Mouse (Mus musculus): ENCODE measurements around the gene Kcnip4.

The Kcnip4 gene

DNA sequence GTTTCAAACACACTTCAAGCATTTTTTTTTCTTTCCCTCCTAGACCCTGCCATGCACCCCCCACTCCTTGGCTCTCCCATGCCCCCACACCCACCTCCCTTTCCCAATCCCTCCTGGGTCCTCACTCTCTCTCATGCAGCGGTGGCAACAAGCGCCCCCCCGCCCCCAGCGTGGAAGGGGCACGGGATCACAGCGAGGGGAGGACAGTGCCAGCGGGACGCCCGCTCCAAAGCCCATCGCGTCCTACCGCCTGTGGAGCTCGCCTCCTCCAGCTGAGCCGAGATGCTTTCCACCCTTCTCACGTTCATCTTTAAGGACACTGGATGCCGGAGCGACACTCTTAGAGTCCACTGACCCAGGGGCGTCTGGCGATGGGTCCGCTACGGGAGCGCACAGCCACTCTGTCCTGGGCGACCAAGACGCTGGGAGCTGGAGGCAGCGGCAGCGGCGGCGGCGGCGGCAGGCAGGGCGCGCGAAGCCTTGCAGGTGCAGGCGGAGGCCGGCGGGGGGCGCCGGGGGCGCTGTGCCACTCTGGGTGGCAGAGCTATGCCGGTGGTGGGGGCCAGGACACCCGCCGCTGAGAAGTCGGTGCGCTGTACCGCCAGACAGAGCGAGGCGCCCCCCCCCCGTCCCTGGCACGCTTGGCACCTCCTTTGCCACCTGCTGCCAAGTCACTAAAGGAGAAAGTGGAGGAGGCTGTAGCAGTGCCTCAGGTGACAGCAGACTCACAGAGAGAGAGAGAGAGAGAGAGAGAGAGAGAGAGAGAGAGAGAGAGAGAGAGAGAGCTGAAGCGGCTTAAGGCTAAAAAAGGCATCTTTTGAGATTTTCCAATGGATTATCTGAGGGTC lies at the start of gene Kcnip4:
TSS of gene Kcnip4 (minus strand) at position 514 of the 848 bp plus-strand sequence.
- no peak for DNase-seq (ENCODE audit: low read depth)

- no peak for DNase-seq (ENCODE audit: low read depth)
Observed at GRCm38 (mm10) chr5:49571876-49572275, 47.2 kb upstream of the Kcnip4 start.

DNA sequence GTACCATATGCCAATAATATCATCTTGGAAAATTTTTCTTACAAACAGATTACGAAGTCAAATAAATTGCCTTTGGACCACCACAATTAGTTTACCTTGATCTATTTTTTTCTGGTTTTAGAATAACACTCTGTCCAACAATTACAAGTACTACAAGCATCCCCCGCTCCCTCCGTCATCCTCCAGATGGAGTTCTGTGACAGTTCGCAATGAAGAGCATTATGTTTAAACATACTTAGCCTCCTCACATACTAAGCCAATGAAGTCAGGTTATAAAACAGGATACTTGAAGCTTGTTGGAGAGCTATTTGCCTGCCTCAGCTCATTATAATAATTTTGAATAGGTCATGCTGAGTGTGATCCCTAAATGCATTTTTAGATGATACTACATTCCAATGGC lies 39.0 kb upstream of the Kcnip4 start:
- DNase-seq (ENCODE audit: low read depth), result no peak

DNA sequence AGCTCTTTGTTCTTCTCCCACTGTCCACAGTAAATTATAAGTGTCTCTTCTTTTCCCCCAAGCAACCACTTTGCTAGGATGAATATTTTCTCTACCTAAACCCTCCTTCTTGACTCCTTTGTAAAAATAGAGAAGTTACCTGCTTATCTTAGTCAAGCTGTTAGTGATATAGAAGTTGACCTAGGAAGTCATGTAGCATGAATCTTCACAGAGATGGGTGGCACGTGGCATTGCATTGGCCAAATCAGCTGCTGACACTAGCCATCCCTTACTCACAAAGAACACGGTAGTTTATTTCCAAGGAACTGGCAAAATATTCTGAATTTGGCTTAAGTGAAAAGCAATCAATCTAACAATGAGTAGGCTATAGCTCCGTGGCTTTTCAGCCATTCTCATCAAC lies 32.7 kb upstream of the Kcnip4 start:
- DNase-seq (ENCODE audit: low read depth), result no peak

GRCm38 (mm10) chr5:49547884-49548283 lies 23.2 kb upstream of the Kcnip4 start:
- DNase-seq (ENCODE audit: low read depth), result no peak

DNA sequence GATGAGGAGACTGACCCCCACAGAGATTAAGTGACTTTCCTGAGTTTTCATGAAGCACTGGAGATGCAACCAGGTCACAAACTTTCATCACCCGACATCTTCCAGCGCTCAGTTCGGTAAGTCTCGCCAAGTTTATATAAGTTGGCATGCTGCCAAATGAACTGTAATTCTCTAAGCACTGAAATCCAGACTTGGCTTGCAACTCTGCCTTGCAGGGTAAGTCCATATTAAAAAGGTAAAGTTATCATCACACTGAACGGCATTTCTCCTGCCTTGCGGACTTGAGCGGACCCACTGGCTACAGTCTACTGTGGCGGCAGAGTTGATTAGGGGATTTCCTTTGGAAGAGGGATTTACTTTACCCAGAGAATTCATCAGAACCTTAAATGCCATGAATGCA lies 4.7 kb upstream of the Kcnip4 start:
- peak; percentile 5 for DNase-seq (ENCODE audit: low read depth)

GRCm38 (mm10) chr5:49525242-49525612 lies 520 bp upstream of the Kcnip4 start:
- no peak for DNase-seq (ENCODE audit: low read depth)

- DNase-seq (ENCODE audit: low read depth), result no peak
Observed at GRCm38 (mm10) chr5:49523997-49524393, 712 bp downstream of the Kcnip4 start.

- DNase-seq (ENCODE audit: low read depth), result no peak
Observed at GRCm38 (mm10) chr5:49522986-49523385, 1.7 kb downstream of the Kcnip4 start.

DNA sequence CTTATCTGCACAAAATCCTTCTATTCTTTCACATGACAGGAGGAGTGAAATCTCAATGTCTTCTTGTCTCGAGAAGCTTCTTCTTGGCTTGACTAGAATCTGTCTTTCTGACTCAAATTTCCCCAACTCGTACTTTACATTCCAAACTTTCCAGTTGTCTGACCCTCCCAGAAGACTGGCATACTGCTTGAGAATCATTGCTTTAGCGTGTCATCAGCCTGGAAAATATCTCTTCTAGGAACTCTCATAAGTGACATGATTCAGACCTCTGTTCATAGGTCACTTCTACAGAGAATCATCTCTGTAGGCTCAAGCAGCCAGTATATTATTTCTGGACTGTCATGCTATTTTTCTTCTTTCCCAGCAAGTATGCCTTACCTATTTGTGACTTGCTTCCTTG lies 26.0 kb downstream of the Kcnip4 start:
- no peak for DNase-seq (ENCODE audit: low read depth)

DNA sequence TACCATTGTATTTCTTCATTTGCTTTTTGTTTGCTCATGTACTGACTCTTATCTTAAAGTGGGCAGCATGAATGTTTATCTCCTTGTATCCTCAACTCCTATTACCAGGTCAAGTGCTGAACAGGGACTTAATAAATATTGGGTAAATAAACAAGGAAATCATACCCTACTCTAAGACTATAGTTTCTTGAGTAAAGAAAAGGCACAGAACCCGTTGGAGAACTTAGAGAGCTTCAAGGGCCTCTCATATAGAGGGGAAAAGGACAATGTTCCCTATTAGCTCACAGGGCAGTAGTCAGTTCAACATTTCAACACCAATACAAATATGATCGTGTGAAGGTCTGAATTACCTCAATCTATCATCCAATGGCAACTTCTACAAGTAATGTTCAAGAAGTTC lies 37.4 kb downstream of the Kcnip4 start:
- DNase-seq (ENCODE audit: low read depth), result no peak

DNA sequence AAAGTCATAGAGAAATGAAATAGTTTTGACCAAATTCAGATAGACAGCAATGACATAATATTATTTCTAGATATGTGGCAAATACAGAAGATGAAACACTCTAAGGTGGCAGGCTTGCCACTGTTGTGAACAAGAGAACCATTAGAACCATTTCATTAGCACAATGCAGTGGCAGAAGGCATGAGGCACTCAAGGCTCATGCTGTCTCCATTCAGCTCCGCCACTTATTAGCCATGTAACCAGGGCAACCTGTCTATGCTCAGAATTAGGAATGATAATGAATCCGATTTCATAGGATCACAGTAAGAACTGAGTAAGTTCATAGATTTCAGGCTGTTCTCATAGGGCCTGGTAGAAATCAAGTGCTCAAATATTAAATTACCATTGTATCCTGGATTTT lies 54.0 kb downstream of the Kcnip4 start:
- no peak for DNase-seq (ENCODE audit: low read depth)

GRCm38 (mm10) chr5:49460643-49461276 lies 63.9 kb downstream of the Kcnip4 start:
- no peak for DNase-seq (ENCODE audit: low read depth)

- no peak for DNase-seq (ENCODE audit: low read depth)
Observed at GRCm38 (mm10) chr5:49453100-49453499, 71.6 kb downstream of the Kcnip4 start.

GRCm38 (mm10) chr5:49451295-49451694 lies 73.4 kb downstream of the Kcnip4 start:
- no peak for DNase-seq (ENCODE audit: low read depth)

GRCm38 (mm10) chr5:49450876-49451275 lies 73.8 kb downstream of the Kcnip4 start:
- DNase-seq (ENCODE audit: low read depth), result no peak

- DNase-seq (ENCODE audit: low read depth), result no peak
Observed at GRCm38 (mm10) chr5:49437236-49437635, 87.5 kb downstream of the Kcnip4 start.

- DNase-seq (ENCODE audit: low read depth), result no peak
Observed at GRCm38 (mm10) chr5:49427689-49428088, 97.0 kb downstream of the Kcnip4 start.

DNA sequence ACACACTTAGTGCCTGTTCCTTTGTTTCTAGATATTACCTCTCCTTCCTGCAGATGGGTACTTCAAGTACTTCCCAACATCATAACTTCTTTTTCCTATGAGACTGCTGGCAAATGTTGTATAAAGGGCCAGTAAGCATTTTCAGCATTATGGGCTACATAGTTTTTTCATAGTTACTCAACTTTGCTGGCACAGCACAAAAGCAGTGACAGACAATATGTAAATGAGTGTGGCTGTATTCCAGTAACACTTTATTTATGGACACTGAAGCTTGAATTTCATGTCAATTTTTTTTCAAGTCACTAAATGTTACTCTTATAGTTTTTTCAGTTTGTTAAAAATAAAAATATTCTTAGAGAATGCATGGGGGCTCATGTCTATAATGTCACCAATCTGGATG lies 105.0 kb downstream of the Kcnip4 start:
- no peak for DNase-seq (ENCODE audit: low read depth)

DNA sequence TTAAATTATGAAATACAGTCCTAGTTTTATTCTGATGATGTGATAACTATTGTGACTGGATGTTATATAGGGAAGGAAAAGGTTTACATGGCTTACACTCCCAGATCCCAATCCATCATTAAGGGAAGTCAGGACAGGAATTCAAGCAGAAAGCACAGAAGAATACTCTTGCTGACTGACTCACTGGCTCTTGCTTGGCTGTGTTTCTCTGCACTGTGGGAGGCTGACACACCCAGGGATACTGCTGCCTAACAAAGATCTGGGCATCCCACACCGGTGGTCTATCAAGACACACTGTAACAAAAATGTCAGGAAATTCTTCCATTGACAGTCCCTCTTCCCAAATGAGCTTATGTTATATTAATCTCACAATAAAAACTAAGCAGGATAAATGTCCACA lies 116.4 kb downstream of the Kcnip4 start:
- peak; percentile 18 for DNase-seq (ENCODE audit: low read depth)

DNA sequence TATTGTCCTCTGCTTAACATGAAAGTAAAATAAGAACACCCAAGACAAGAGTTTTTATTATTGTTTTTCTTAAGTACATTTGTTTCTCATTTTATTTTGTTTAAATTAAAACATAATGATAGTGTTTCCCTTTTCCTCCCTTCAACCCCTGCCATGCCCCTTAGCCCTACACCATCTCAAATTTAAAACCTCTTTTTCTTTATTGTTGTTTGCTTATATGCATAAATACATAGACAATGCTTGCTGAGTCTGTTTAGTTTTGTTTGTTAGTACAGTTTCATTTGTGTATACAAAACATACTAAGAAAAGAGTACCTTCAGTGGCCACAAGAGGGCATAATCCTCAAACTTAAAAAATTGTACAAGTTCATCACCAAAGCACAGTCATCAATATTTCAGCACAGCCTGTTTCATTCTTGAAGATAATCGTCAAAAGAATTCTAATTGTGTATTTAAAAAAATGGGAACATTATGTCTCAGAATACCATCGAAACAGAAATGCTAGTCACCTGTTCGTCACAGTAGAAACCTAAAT lies 154.1 kb downstream of the Kcnip4 start:
- peak; percentile 79 for DNase-seq (ENCODE audit: low read depth)

DNA sequence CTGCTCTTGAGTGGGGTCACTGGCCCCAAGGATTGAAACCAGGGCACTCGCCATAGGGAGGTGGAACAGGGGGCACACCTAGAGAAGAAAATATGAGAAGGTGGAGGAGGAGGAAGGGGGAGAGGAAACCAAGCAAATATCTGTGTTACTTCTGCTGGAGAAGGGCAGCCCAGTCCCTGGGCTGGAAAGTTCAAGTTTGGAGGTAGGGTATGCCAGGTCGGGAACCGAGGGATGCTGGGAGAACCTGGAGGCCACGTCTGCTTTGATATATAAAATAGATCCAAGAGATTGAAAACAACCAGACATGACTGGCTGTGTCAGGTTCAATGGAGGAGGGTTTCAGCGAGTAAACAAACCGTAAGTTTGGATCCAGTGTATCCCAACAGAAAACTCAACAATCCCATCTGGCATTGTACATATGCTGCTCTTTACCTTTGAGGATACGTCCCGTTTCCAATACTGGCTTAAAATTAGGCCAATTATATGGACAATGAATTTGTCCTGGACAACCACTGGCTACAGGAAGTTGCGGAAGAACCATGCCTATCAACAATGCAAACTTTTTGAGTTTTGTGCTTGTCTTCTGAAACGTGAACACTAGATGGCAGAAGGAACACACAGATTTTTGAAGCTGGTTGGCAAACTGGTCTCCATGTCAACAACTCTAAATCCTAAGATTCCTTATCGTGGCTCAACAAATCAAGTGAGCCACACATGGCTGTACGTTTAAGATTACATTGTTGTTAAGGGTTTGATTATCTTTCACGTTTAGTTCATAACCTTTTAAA lies 155.9 kb downstream of the Kcnip4 start:
- DNase-seq (ENCODE audit: low read depth), result peak; percentile 85

GRCm38 (mm10) chr5:49356381-49356780 lies 168.3 kb downstream of the Kcnip4 start:
- no peak for DNase-seq (ENCODE audit: low read depth)
